ENCODE assay signal across 32 mouse cellular contexts in the genomic region with DNA sequence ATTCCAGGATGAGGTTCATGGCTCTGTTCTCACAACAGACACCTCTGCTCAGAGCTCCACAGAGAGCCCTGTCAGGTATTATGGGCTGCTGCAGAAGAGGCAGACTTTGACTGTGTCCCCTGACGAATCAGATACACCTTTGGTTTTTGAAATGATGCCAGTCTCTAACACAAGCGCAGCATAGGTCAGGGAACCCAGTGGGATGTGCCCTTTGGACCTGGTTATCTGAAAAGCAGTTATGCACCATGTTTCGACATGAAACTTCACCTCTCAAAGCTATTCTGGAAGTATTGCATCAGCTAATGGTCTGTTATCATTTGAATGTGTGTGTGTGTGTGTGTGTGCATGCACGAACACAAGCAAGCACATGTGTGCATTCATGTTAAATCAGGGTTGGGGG. TPM values are rescaled to one million over a fixed set of nuclear protein-coding genes. Genes with fewer than 3 reads are reported as not detected.
DNase-seq lines count a peak whose midpoint lies in the region; ATAC-seq and TF ChIP-seq lines count a peak whose summit lies in the region.
"Had no signal": no experiment of that assay in that cellular context is flagged by ENCODE, and none has a peak within 500 bp of the region (broad histone marks: within the 10 kb centered on the region; RNA-seq: fewer than 3 reads in every experiment).

A gene (minus strand): TSS at position 114 of the 400 bp plus-strand sequence.

- no peaks in the 10 kb centered on the region for H3K36me3 ChIP-seq in intestine, embryonic 16.5 days (ENCODE audit: control insufficient read depth, insufficient read depth, low read length)
- no peaks in the 10 kb centered on the region for H3K36me3 ChIP-seq in myocyte (ENCODE audit: control insufficient read depth, insufficient read depth)
- H3K36me3 ChIP-seq: embryonic facial prominence, embryonic 13.5 days; heart, embryonic 12.5 days; hindbrain, embryonic 10.5 days; limb, embryonic 13.5 days; lung, embryonic 15.5 days; midbrain, embryonic 13.5 days had no signal

- no peak within 1 kb of the TSS for H3K9ac ChIP-seq in intestine, embryonic 16.5 days (ENCODE audit: low read depth, low read length)
- H3K9ac ChIP-seq: embryonic facial prominence, embryonic 13.5 days; forebrain, embryonic 13.5 days; heart, embryonic 12.5 days; limb, embryonic 13.5 days; lung, embryonic 15.5 days; midbrain, embryonic 13.5 days had no signal

- TF ChIP-seq POLR2A in myocyte (IDR thresholded peaks at IDR 0.05; ENCODE audit: insufficient read length, low read depth) = no peak

- no peaks in the 10 kb centered on the region for H3K9me3 ChIP-seq in intestine, embryonic 16.5 days (ENCODE audit: control insufficient read depth, low read length)
- H3K9me3 ChIP-seq: embryonic facial prominence, embryonic 13.5 days; forebrain, embryonic 13.5 days; heart, embryonic 12.5 days; hindbrain, embryonic 10.5 days; limb, embryonic 13.5 days; lung, embryonic 15.5 days; megakaryocyte, embryonic 14.5 days; midbrain, embryonic 13.5 days had no signal

- H3K4me1 ChIP-seq in intestine, embryonic 16.5 days (ENCODE audit: control insufficient read depth, insufficient read depth, low read length) = 0 out of 2 replicates have a peak, but pooled peaks cover 2% of the 10 kb centered on the region
- H3K4me1 ChIP-seq: forebrain, embryonic 13.5 days; heart, embryonic 12.5 days; hindbrain, embryonic 10.5 days; lung, embryonic 15.5 days; midbrain, embryonic 13.5 days had no signal

- no peaks in the 10 kb centered on the region for H3K79me2 ChIP-seq in myocyte (ENCODE audit: control insufficient read depth, insufficient read depth)

- peak within 1 kb of the TSS; percentile 65 for H3K27ac ChIP-seq in intestine, embryonic 16.5 days (ENCODE audit: low read length)
- H3K27ac ChIP-seq: embryonic facial prominence, embryonic 13.5 days; forebrain, embryonic 13.5 days; gastrocnemius, adult 2 months; hindbrain, embryonic 10.5 days; limb, embryonic 13.5 days; lung, embryonic 15.5 days; midbrain, embryonic 13.5 days had no signal

- H3ac ChIP-seq in myocyte (ENCODE audit: control insufficient read depth, insufficient read length) = no peak within 1 kb of the TSS

- ATAC-seq in intestine, embryonic 16.5 days = peak; percentile 89
- ATAC-seq: forebrain, embryonic 13.5 days; hindbrain, embryonic 16.5 days; midbrain, embryonic 13.5 days had no signal

- H3K4me3 ChIP-seq in intestine, embryonic 16.5 days (ENCODE audit: low read length) = no peak within 1 kb of the TSS
- no peak within 1 kb of the TSS for H3K4me3 ChIP-seq in myocyte
- H3K4me3 ChIP-seq: embryonic facial prominence, embryonic 13.5 days; erythroblast, embryonic 14.5 days; forebrain, embryonic 13.5 days; gastrocnemius, adult 2 months; heart, embryonic 12.5 days; hindbrain, embryonic 10.5 days; limb, embryonic 13.5 days; lung, embryonic 15.5 days; megakaryocyte, embryonic 14.5 days; midbrain, embryonic 13.5 days had no signal

- no peaks in the 10 kb centered on the region for H3K27me3 ChIP-seq in intestine, embryonic 16.5 days (replicated peaks; ENCODE audit: control insufficient read depth, insufficient read depth, low read length)
- H3K27me3 ChIP-seq in myocyte (ENCODE audit: control insufficient read depth, insufficient read depth, insufficient read length) = no peaks in the 10 kb centered on the region
- H3K27me3 ChIP-seq: embryonic facial prominence, embryonic 13.5 days; forebrain, embryonic 13.5 days; heart, embryonic 12.5 days; limb, embryonic 13.5 days; lung, embryonic 15.5 days; midbrain, embryonic 13.5 days had no signal

- WGBS in intestine, embryonic 16.5 days = 61% methylated on average over 4 of the region's 4 CpGs

- H3K4me2 ChIP-seq in intestine, embryonic 16.5 days (ENCODE audit: low read depth, low read length) = no peak within 1 kb of the TSS
- peak within 1 kb of the TSS; percentile 1 for H3K4me2 ChIP-seq in myocyte (ENCODE audit: low read depth)
- H3K4me2 ChIP-seq: embryonic facial prominence, embryonic 13.5 days; forebrain, embryonic 13.5 days; heart, embryonic 12.5 days; limb, embryonic 13.5 days; lung, embryonic 15.5 days; midbrain, embryonic 13.5 days had no signal

- DNase-seq in adrenal gland, postnatal 10 days = no peak
- no peak for DNase-seq in adrenal gland, postnatal 36 days
- DNase-seq in kidney, postnatal 36 days = peak; percentile 23 to 27
- no peak for DNase-seq in kidney, postnatal 4 days
- no peak for DNase-seq in cerebellum, postnatal 25 days
- no peak for DNase-seq in heart, adult 11 months
- DNase-seq: cerebellum, adult 11-12 months; cerebellum, postnatal 14 days; embryo, embryonic 11 days; gastrocnemius, adult 2 months; heart, postnatal 10 days; kidney, adult 18-20 months; lung, postnatal 36 days; right cerebral cortex, postnatal 14 days; spleen, adult 18-20 months; thymus, postnatal 25 days had no signal

TF ChIP-seq in myocyte, 11 proteins besides CTCF, POLR2A, EP300 and RAD21:
- no peak for TF ChIP-seq MYOG (IDR thresholded peaks at IDR 0.05; ENCODE audit: control insufficient read depth in 1 of 3, insufficient read depth in 1 of 3, insufficient read length in 2 of 3, low read depth in 2 of 3)
- no peak for TF ChIP-seq MAX (IDR thresholded peaks at IDR 0.05; ENCODE audit: low read depth)
- TF ChIP-seq TCF12 (IDR thresholded peaks at IDR 0.05; ENCODE audit: insufficient read depth, poor library complexity, severe bottlenecking) = no peak
- no peak for TF ChIP-seq SRF (IDR thresholded peaks at IDR 0.05; ENCODE audit: control insufficient read depth, insufficient read length, low read depth)
- no peak for TF ChIP-seq CEBPB (IDR thresholded peaks at IDR 0.05; ENCODE audit: insufficient read depth, poor library complexity, severe bottlenecking)
- TF ChIP-seq MYOD1 (IDR thresholded peaks at IDR 0.05; ENCODE audit: control insufficient read depth in 1 of 3, insufficient read length in 2 of 3, low read depth in 2 of 3) = no peak
- TF ChIP-seq USF1 (IDR thresholded peaks at IDR 0.05; ENCODE audit: low read depth) = no peak
- TF ChIP-seq TCF3 (IDR thresholded peaks at IDR 0.05; ENCODE audit: insufficient read length, low read depth) = no peak
- no peak for TF ChIP-seq POLR2AphosphoS2 (IDR thresholded peaks at IDR 0.05; ENCODE audit: insufficient read length, low read depth)
- no peak for TF ChIP-seq REST (IDR thresholded peaks at IDR 0.05; ENCODE audit: insufficient read depth, insufficient read length)
TF ChIP-seq in myocyte: peak in this region for 0.

RNA-seq across cellular contexts. Expression of the gene that starts here (rescaled TPM):
- 100 to 1,000 TPM in 1 of 2 experiments, 10 to 100 TPM in 1; 59.3 to 169 TPM for total RNA-seq in adrenal gland, postnatal 10 days (2021)
- under 1 TPM in 1 of 2 experiments, not detected in 1; 0.20 TPM for total RNA-seq in adrenal gland, postnatal 36 days (2021)
- 36.9 and 49.5 TPM in 2 replicates for polyA plus RNA-seq in intestine, embryonic 16.5 days (2015; fragmentation: Nextera tagmentation; extraction: Ambion mirVana)
- 0.53 TPM for polyA plus RNA-seq in myocyte (2012; fragmentation: generic; extraction: Trizol)
- total RNA-seq: gastrocnemius, adult 2 months; heart, postnatal 10 days; layer of hippocampus, adult 18-20 months; layer of hippocampus, postnatal 14 days; monocyte, adult 5-6 weeks had no signal
- polyA plus RNA-seq: embryonic facial prominence, embryonic 13.5 days; erythroblast, embryonic 14.5 days; forebrain, embryonic 13.5 days; heart, embryonic 12.5 days; hindbrain, embryonic 10.5 days; hindbrain, embryonic 16.5 days; limb, embryonic 13.5 days; midbrain, embryonic 13.5 days; neural tube, embryonic 11.5 days had no signal

Comparison
In these comparisons a context has a peak if more than half of its experiments do, and no peak if none do; other contexts are left out.
1. RNA of the gene that starts here (total RNA-seq): 59.3 to 169 TPM in adrenal gland, postnatal 10 days; 0.20 TPM in adrenal gland, postnatal 36 days; every median in the first group is over 10 times any median in the second.
2. RNA of the gene that starts here (polyA plus RNA-seq): 36.9 to 49.5 TPM in intestine, embryonic 16.5 days; 0.53 TPM in myocyte (single experiment); every median in the first group is over 10 times any median in the second.
3. DNase-seq: peak in kidney, postnatal 36 days (2 of 2); none in adrenal gland, postnatal 10 days (single experiment), adrenal gland, postnatal 36 days (0 of 2), kidney, postnatal 4 days (0 of 2), cerebellum, postnatal 25 days (0 of 2) and heart, adult 11 months (single experiment).